Mouse (Mus musculus): ENCODE measurements around the gene Sdf2. TPM values are rescaled to one million over a fixed set of nuclear protein-coding genes. Genes with fewer than 3 reads are reported as not detected.

Gene Sdf2
- polyA plus RNA-seq, 1 experiment from 2014 or later = 110 TPM

- H3K9me3 ChIP-seq (ENCODE audit: control insufficient read depth, low read length) = no peaks in the 10 kb centered on the region
- no peak overlapping the region for H3K4me3 ChIP-seq (ENCODE audit: low read length)
- H3K4me2 ChIP-seq (ENCODE audit: low read length) = no peak overlapping the region
- no peak overlapping the region for H3K27ac ChIP-seq (ENCODE audit: low read depth, low read length)
- H3K4me1 ChIP-seq (ENCODE audit: control insufficient read depth, insufficient read depth, low read depth, low read length) = no peaks in the 10 kb centered on the region
- no peak for ATAC-seq
- no peak overlapping the region for H3K9ac ChIP-seq (ENCODE audit: low read depth, low read length)
- peaks cover 65% of the 10 kb centered on the region for H3K36me3 ChIP-seq (ENCODE audit: control insufficient read depth, insufficient read depth, low read length)
- no peaks in the 10 kb centered on the region for H3K27me3 ChIP-seq (replicated peaks; ENCODE audit: control insufficient read depth, insufficient read depth, low read length)
- 92% methylated on average over 7 of the region's 7 CpGs for WGBS
These were observed 33.3 kb downstream of the Sdf2 start for GRCm38 (mm10) chr11:78278853-78279252.

- H3K4me2 ChIP-seq (ENCODE audit: low read length) = no peak overlapping the region
- H3K4me3 ChIP-seq (ENCODE audit: low read length) = no peak overlapping the region
- 88% methylated on average over 4 of the region's 4 CpGs for WGBS
- no peaks in the 10 kb centered on the region for H3K9me3 ChIP-seq (ENCODE audit: control insufficient read depth, low read length)
- no peaks in the 10 kb centered on the region for H3K27me3 ChIP-seq (replicated peaks; ENCODE audit: control insufficient read depth, insufficient read depth, low read length)
- H3K9ac ChIP-seq (ENCODE audit: low read depth, low read length) = no peak overlapping the region
- no peak for ATAC-seq
- peaks cover 64% of the 10 kb centered on the region for H3K36me3 ChIP-seq (ENCODE audit: control insufficient read depth, insufficient read depth, low read length)
- no peaks in the 10 kb centered on the region for H3K4me1 ChIP-seq (ENCODE audit: control insufficient read depth, insufficient read depth, low read depth, low read length)
- H3K27ac ChIP-seq (ENCODE audit: low read depth, low read length) = no peak overlapping the region
These were observed 34.0 kb downstream of the Sdf2 start for GRCm38 (mm10) chr11:78279586-78279985.

- H3K9ac ChIP-seq (ENCODE audit: low read depth, low read length) = no peak overlapping the region
- H3K27ac ChIP-seq (ENCODE audit: low read depth, low read length) = no peak overlapping the region
- peaks cover 53% of the 10 kb centered on the region for H3K36me3 ChIP-seq (ENCODE audit: control insufficient read depth, insufficient read depth, low read length)
- H3K4me2 ChIP-seq (ENCODE audit: low read length) = no peak overlapping the region
- 94% methylated on average over 7 of the region's 7 CpGs for WGBS
- no peak overlapping the region for H3K4me3 ChIP-seq (ENCODE audit: low read length)
- H3K4me1 ChIP-seq (ENCODE audit: control insufficient read depth, insufficient read depth, low read depth, low read length) = no peaks in the 10 kb centered on the region
- no peaks in the 10 kb centered on the region for H3K9me3 ChIP-seq (ENCODE audit: control insufficient read depth, low read length)
- H3K27me3 ChIP-seq (replicated peaks; ENCODE audit: control insufficient read depth, insufficient read depth, low read length) = no peaks in the 10 kb centered on the region
- no peak for ATAC-seq
These were observed 43.7 kb downstream of the Sdf2 start for GRCm38 (mm10) chr11:78289146-78289763.

- WGBS = 95% methylated on average over 4 of the region's 4 CpGs
- no peak for ATAC-seq
- Histone ChIP-seq H3K9me3 (ENCODE audit: control insufficient read depth, low read length) (no peaks in the 10 kb centered on the region), H3K9ac (ENCODE audit: low read depth, low read length) (no peak within 1 kb of the TSS), H3K27ac (ENCODE audit: low read depth, low read length) (no peak within 1 kb of the TSS), H3K27me3 (replicated peaks; ENCODE audit: control insufficient read depth, insufficient read depth, low read length) (no peaks in the 10 kb centered on the region), H3K36me3 (ENCODE audit: control insufficient read depth, insufficient read depth, low read length) (peaks cover 44% of the 10 kb centered on the region), H3K4me2 (ENCODE audit: low read length) (no peak within 1 kb of the TSS), H3K4me3 (ENCODE audit: low read length) (no peak within 1 kb of the TSS), H3K4me1 (ENCODE audit: control insufficient read depth, insufficient read depth, low read depth, low read length) (no peaks in the 10 kb centered on the region)
These were observed 45.1 kb downstream of the Sdf2 start, which contains the start of gene BC030499 for GRCm38 (mm10) chr11:78290654-78291053. Gene BC030499, plus strand, starts transcription at chr11:78290841.

- 94% methylated on average over 6 of the region's 6 CpGs for WGBS
- no peaks in the 10 kb centered on the region for H3K4me1 ChIP-seq (ENCODE audit: control insufficient read depth, insufficient read depth, low read depth, low read length)
- H3K4me2 ChIP-seq (ENCODE audit: low read length) = no peak overlapping the region
These were observed 49.0 kb downstream of the Sdf2 start for GRCm38 (mm10) chr11:78294585-78294984.

GRCm38 (mm10) chr11:78300917-78301316 lies 55.4 kb downstream of the Sdf2 start:
- Histone ChIP-seq H3K36me3 (ENCODE audit: control insufficient read depth, insufficient read depth, low read length) (no peaks in the 10 kb centered on the region), H3K4me3 (ENCODE audit: low read length) (peak overlapping the region; percentile 63), H3K27ac (ENCODE audit: low read depth, low read length) (peak overlapping the region; percentile 44; the same call in 1 of the 2 replicates), H3K4me2 (ENCODE audit: low read length) (peak overlapping the region; percentile 100), H3K4me1 (ENCODE audit: control insufficient read depth, insufficient read depth, low read depth, low read length) (peaks cover 9% of the 10 kb centered on the region), H3K9me3 (ENCODE audit: control insufficient read depth, low read length) (no peaks in the 10 kb centered on the region), H3K27me3 (replicated peaks; ENCODE audit: control insufficient read depth, insufficient read depth, low read length) (no peaks in the 10 kb centered on the region), H3K9ac (ENCODE audit: low read depth, low read length) (peak overlapping the region; percentile 61)
- no peak for ATAC-seq
- 67% methylated on average over 7 of the region's 7 CpGs for WGBS

More at GRCm38 (mm10) chr11:78294585-78294984, 49.0 kb downstream of the Sdf2 start:
- no peak for ATAC-seq
- Histone ChIP-seq H3K9ac (ENCODE audit: low read depth, low read length) (no peak overlapping the region), H3K4me3 (ENCODE audit: low read length) (no peak overlapping the region), H3K27me3 (replicated peaks; ENCODE audit: control insufficient read depth, insufficient read depth, low read length) (no peaks in the 10 kb centered on the region), H3K9me3 (ENCODE audit: control insufficient read depth, low read length) (no peaks in the 10 kb centered on the region), H3K27ac (ENCODE audit: low read depth, low read length) (no peak overlapping the region), H3K36me3 (ENCODE audit: control insufficient read depth, insufficient read depth, low read length) (peaks cover 12% of the 10 kb centered on the region)

- no peaks in the 10 kb centered on the region for H3K9me3 ChIP-seq (ENCODE audit: control insufficient read depth, low read length)
- peaks cover 9% of the 10 kb centered on the region for H3K4me1 ChIP-seq (ENCODE audit: control insufficient read depth, insufficient read depth, low read depth, low read length)
- peak within 1 kb of the TSS; percentile 44; the same call in 1 of the 2 replicates for H3K27ac ChIP-seq (ENCODE audit: low read depth, low read length)
- H3K9ac ChIP-seq (ENCODE audit: low read depth, low read length) = peak within 1 kb of the TSS; percentile 61
- peak within 1 kb of the TSS; percentile 100 for H3K4me2 ChIP-seq (ENCODE audit: low read length)
- WGBS = 1% methylated on average over 49 of the region's 49 CpGs
- H3K27me3 ChIP-seq (replicated peaks; ENCODE audit: control insufficient read depth, insufficient read depth, low read length) = no peaks in the 10 kb centered on the region
- H3K4me3 ChIP-seq (ENCODE audit: low read length) = peak within 1 kb of the TSS; percentile 63
- H3K36me3 ChIP-seq (ENCODE audit: control insufficient read depth, insufficient read depth, low read length) = no peaks in the 10 kb centered on the region
- ATAC-seq = peak; percentile 100
These were observed 56.0 kb downstream of the Sdf2 start, which contains the start of gene Spag5 for GRCm38 (mm10) chr11:78301357-78302084. Gene Spag5, plus strand, starts transcription at chr11:78301529.

Other genes starting within 250 kb of the Sdf2 start
- 49.2 and 54.5 TPM in 2 replicates for gene Dhrs13, start 213.5 kb upstream of the Sdf2 start, polyA plus RNA-seq (2015; fragmentation: Nextera tagmentation; extraction: Ambion mirVana)
- gene Flot2, start 207.8 kb upstream of the Sdf2 start, polyA plus RNA-seq (2015; fragmentation: Nextera tagmentation; extraction: Ambion mirVana) = 124 and 126 TPM in 2 replicates
- gene Eral1, start 165.4 kb upstream of the Sdf2 start, polyA plus RNA-seq (2015; fragmentation: Nextera tagmentation; extraction: Ambion mirVana) = 34.6 and 35.2 TPM in 2 replicates
- 21.8 and 33.4 TPM in 2 replicates for gene Fam222b, start 151.1 kb upstream of the Sdf2 start, polyA plus RNA-seq (2015; fragmentation: Nextera tagmentation; extraction: Ambion mirVana)
- 80.1 and 97.4 TPM in 2 replicates for gene Traf4, start 80.2 kb upstream of the Sdf2 start, polyA plus RNA-seq (2015; fragmentation: Nextera tagmentation; extraction: Ambion mirVana)
- gene Nek8, start 69.1 kb upstream of the Sdf2 start, polyA plus RNA-seq (2015; fragmentation: Nextera tagmentation; extraction: Ambion mirVana) = 7.1 and 7.7 TPM in 2 replicates
- gene Tlcd1, start 69.0 kb upstream of the Sdf2 start, polyA plus RNA-seq (2015; fragmentation: Nextera tagmentation; extraction: Ambion mirVana) = 19.7 and 20.1 TPM in 2 replicates
- gene Rpl23a, start 62.2 kb upstream of the Sdf2 start, polyA plus RNA-seq (2015; fragmentation: Nextera tagmentation; extraction: Ambion mirVana) = 662 and 677 TPM in 2 replicates
- gene Rab34, start 57.3 kb upstream of the Sdf2 start, polyA plus RNA-seq (2015; fragmentation: Nextera tagmentation; extraction: Ambion mirVana) = 57.3 and 60.3 TPM in 2 replicates
- 2.3 and 4.0 TPM in 2 replicates for gene Proca1, start 52.4 kb upstream of the Sdf2 start, polyA plus RNA-seq (2015; fragmentation: Nextera tagmentation; extraction: Ambion mirVana)
- 21.5 and 27.3 TPM in 2 replicates for gene Supt6, start 241 bp downstream of the Sdf2 start, polyA plus RNA-seq (2015; fragmentation: Nextera tagmentation; extraction: Ambion mirVana)
- 55.1 and 57.4 TPM in 2 replicates for gene 2610507B11Rik, start 16.0 kb downstream of the Sdf2 start, polyA plus RNA-seq (2015; fragmentation: Nextera tagmentation; extraction: Ambion mirVana)
- 0.16 and 0.40 TPM in 2 replicates for gene BC030499, start 45.1 kb downstream of the Sdf2 start, polyA plus RNA-seq (2015; fragmentation: Nextera tagmentation; extraction: Ambion mirVana)
- 10.5 and 11.2 TPM in 2 replicates for gene Spag5, start 55.8 kb downstream of the Sdf2 start, polyA plus RNA-seq (2015; fragmentation: Nextera tagmentation; extraction: Ambion mirVana)
- 390 and 562 TPM in 2 replicates for gene Aldoc, start 77.2 kb downstream of the Sdf2 start, polyA plus RNA-seq (2015; fragmentation: Nextera tagmentation; extraction: Ambion mirVana)
- 101 and 107 TPM in 2 replicates for gene Pigs, start 82.7 kb downstream of the Sdf2 start, polyA plus RNA-seq (2015; fragmentation: Nextera tagmentation; extraction: Ambion mirVana)
- gene Unc119, start 97.7 kb downstream of the Sdf2 start, polyA plus RNA-seq (2015; fragmentation: Nextera tagmentation; extraction: Ambion mirVana) = 86.5 and 91.1 TPM in 2 replicates
- gene Foxn1, start 140.8 kb downstream of the Sdf2 start, polyA plus RNA-seq (2015; fragmentation: Nextera tagmentation; extraction: Ambion mirVana) = not detected in 2 replicates
- not detected in 2 replicates for gene Slc13a2, start 176.5 kb downstream of the Sdf2 start, polyA plus RNA-seq (2015; fragmentation: Nextera tagmentation; extraction: Ambion mirVana)
- 27.8 and 31.1 TPM in 2 replicates for gene Slc46a1, start 220.0 kb downstream of the Sdf2 start, polyA plus RNA-seq (2015; fragmentation: Nextera tagmentation; extraction: Ambion mirVana)